Mouse (Mus musculus): Measurements from ENCODE around the gene Vmn2r11. TPM values are rescaled to one million over a fixed set of nuclear protein-coding genes. Genes with fewer than 3 reads are reported as not detected.

Vmn2r11 gene
- polyA plus RNA-seq (2012; rRNA removed), result not detected in 2 replicates

DNA sequence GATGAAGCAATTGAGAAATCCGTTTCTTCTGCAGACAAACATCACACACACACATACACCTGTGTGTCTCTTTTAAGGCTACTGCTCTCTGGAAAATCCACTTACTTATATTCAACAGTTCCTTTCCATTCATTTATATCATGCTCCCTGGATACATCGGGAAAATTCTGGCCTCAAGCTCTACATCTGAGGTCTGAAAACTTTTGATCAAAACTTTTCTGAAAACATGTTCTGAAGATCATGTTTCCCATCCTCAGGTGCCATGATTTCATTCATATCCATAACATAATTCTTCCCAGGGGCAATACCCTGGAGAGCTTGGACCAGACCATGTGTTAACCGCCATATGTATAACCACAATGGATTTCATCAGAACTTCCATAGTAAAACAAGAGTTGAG, at the start of gene Vmn2r11:
Vmn2r11 (minus strand) TSS at position 101 of the 400 bp plus-strand sequence.

DNA sequence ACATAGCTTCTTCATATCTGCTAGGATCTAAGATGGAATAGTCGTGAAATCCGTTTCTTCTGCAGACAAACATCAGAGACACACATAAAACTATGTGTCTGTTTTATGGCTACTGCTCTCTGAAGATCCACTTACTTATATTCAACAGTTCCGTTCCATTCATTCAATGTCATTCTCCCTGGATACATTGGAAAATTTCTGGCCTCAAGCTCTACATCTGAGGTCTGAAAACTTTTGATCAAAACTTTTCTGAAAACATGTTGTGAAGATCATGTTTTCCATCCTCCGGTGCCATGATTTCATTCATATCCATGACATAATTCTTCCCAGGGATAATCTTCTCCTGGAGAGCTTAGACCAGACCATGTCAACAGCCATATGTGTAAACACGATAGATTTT, 38.5 kb upstream of the Vmn2r11 start, which contains the start of gene Vmn2r12:
Vmn2r12 (minus strand) TSS at position 101 of the 400 bp plus-strand sequence.

DNA sequence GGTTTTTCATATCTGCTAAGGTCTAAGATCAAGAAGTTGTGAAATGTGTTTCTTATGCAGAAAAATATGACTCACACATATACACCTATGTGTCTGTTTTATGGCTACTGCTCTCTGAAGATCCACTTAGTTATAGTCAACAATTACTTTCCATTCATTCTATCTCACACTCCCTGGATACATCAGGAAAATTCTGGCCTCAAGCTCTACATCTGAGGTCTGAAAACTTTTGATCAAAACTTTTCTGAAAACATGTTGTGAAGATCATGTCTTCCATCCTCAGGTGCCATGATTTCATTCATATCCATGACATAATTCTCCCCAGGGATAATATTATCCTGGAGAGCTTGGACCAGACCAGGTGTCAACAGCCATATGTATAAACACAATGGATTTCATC, 52.9 kb downstream of the Vmn2r11 start, which contains the start of gene Vmn2r10:
Vmn2r10 (minus strand) TSS at position 101 of the 400 bp plus-strand sequence.

Other genes starting within 250 kb of the Vmn2r11 start
- gene Vmn2r9, start 207.0 kb downstream of the Vmn2r11 start, polyA plus RNA-seq (2012; rRNA removed), result not detected in 2 replicates
- gene Vmn2r10, start 53.0 kb downstream of the Vmn2r11 start, polyA plus RNA-seq (2012; rRNA removed), result not detected in 2 replicates
- gene Vmn2r12, start 38.4 kb upstream of the Vmn2r11 start, polyA plus RNA-seq (2012; rRNA removed), result not detected in 2 replicates
- gene Vmn2r13, start 132.6 kb upstream of the Vmn2r11 start, polyA plus RNA-seq (2012; rRNA removed), result not detected in 2 replicates
- not detected in 2 replicates for gene Vmn2r14, start 165.1 kb upstream of the Vmn2r11 start, polyA plus RNA-seq (2012; rRNA removed)
- not detected in 2 replicates for gene Vmn2r15, start 238.1 kb upstream of the Vmn2r11 start, polyA plus RNA-seq (2012; rRNA removed)

Measured in liver, embryonic 14 days (tissue).